Mouse (Mus musculus): ENCODE data around the gene Galnt16. TPM values are rescaled to one million over a fixed set of nuclear protein-coding genes. Genes with fewer than 3 reads are reported as not detected.

Gene Galnt16
- total RNA-seq, 2 experiments from 2014 or later, result 61.8 to 73.1 TPM

GRCm38 (mm10) chr12:80527727-80528389, 9.8 kb downstream of the Galnt16 start:
- DNase-seq (ENCODE audit: low spot score in 2 of 2), result peak in 1 of 2 experiments; percentile 94
- intact Hi-C loops (cut with DNase I), result no loop called here

- no peak for DNase-seq (ENCODE audit: low spot score in 2 of 2)
- intact Hi-C loops (cut with DNase I), result no loop called here
Measured at GRCm38 (mm10) chr12:80530052-80530451, 12.0 kb downstream of the Galnt16 start.

- DNase-seq (ENCODE audit: low spot score in 2 of 2), result no peak
- intact Hi-C loops (cut with DNase I), result no loop called here
Measured at GRCm38 (mm10) chr12:80530630-80531029, 12.6 kb downstream of the Galnt16 start.

- intact Hi-C loops (cut with DNase I), result no loop called here
- no peak for DNase-seq (ENCODE audit: low spot score in 2 of 2)
Measured at GRCm38 (mm10) chr12:80531585-80531984, 13.5 kb downstream of the Galnt16 start.

- no peak for DNase-seq (ENCODE audit: low spot score in 2 of 2)
- intact Hi-C loops (cut with DNase I), result no loop called here
Measured at GRCm38 (mm10) chr12:80533876-80534275, 15.8 kb downstream of the Galnt16 start.

- intact Hi-C loops (cut with DNase I), result no loop called here
- no peak for DNase-seq (ENCODE audit: low spot score in 2 of 2)
Measured at GRCm38 (mm10) chr12:80537313-80537712, 19.2 kb downstream of the Galnt16 start.

- intact Hi-C loops (cut with DNase I), result no loop called here
- no peak for DNase-seq (ENCODE audit: low spot score in 2 of 2)
Measured at GRCm38 (mm10) chr12:80538311-80538710, 20.2 kb downstream of the Galnt16 start.

GRCm38 (mm10) chr12:80545310-80545709, 27.2 kb downstream of the Galnt16 start:
- intact Hi-C loops (cut with DNase I), result no loop called here
- peak in 1 of 2 experiments; percentile 71 for DNase-seq (ENCODE audit: low spot score in 2 of 2)

- intact Hi-C loops (cut with DNase I), result no loop called here
- peak in 1 of 2 experiments; percentile 34 for DNase-seq (ENCODE audit: low spot score in 2 of 2)
Measured at GRCm38 (mm10) chr12:80549646-80550045, 31.6 kb downstream of the Galnt16 start.

GRCm38 (mm10) chr12:80553157-80553556, 35.1 kb downstream of the Galnt16 start:
- intact Hi-C loops (cut with DNase I), result no loop called here
- DNase-seq (ENCODE audit: low spot score in 2 of 2), result no peak

GRCm38 (mm10) chr12:80554312-80554711, 36.2 kb downstream of the Galnt16 start:
- intact Hi-C loops (cut with DNase I), result no loop called here
- DNase-seq (ENCODE audit: low spot score in 2 of 2), result no peak

GRCm38 (mm10) chr12:80561904-80562303, 43.8 kb downstream of the Galnt16 start:
- no peak for DNase-seq (ENCODE audit: low spot score in 2 of 2)
- intact Hi-C loops (cut with DNase I), result no loop called here

GRCm38 (mm10) chr12:80562793-80563192, 44.7 kb downstream of the Galnt16 start:
- no peak for DNase-seq (ENCODE audit: low spot score in 2 of 2)
- intact Hi-C loops (cut with DNase I), result no loop called here

GRCm38 (mm10) chr12:80564990-80565389, 46.9 kb downstream of the Galnt16 start:
- no peak for DNase-seq (ENCODE audit: low spot score in 2 of 2)
- intact Hi-C loops (cut with DNase I), result loop anchor here (5.0 kb wide), 1 partner anchor 43 kb away; no protein-coding TSS in a partner anchor

GRCm38 (mm10) chr12:80565793-80566192, 47.7 kb downstream of the Galnt16 start:
- no peak for DNase-seq (ENCODE audit: low spot score in 2 of 2)
- intact Hi-C loops (cut with DNase I), result loop anchor here (5.0 kb wide), 1 partner anchor 43 kb away; no protein-coding TSS in a partner anchor

GRCm38 (mm10) chr12:80566502-80566901, 48.4 kb downstream of the Galnt16 start:
- intact Hi-C loops (cut with DNase I), result loop anchor here (5.0 kb wide), 1 partner anchor 44 kb away; no protein-coding TSS in a partner anchor
- DNase-seq (ENCODE audit: low spot score in 2 of 2), result no peak

GRCm38 (mm10) chr12:80567375-80567774, 49.3 kb downstream of the Galnt16 start:
- DNase-seq (ENCODE audit: low spot score in 2 of 2), result peak; percentile 44 to 63
- intact Hi-C loops (cut with DNase I), result loop anchor here (5.0 kb wide), 1 partner anchor 45 kb away; no protein-coding TSS in a partner anchor

GRCm38 (mm10) chr12:80569561-80569960, 51.5 kb downstream of the Galnt16 start:
- DNase-seq (ENCODE audit: low spot score in 2 of 2), result no peak
- intact Hi-C loops (cut with DNase I), result loop anchor here (5.0 kb wide), 1 partner anchor 47 kb away; no protein-coding TSS in a partner anchor

- DNase-seq (ENCODE audit: low spot score in 2 of 2), result no peak
- intact Hi-C loops (cut with DNase I), result no loop called here
Measured at GRCm38 (mm10) chr12:80574318-80574717, 56.2 kb downstream of the Galnt16 start.

GRCm38 (mm10) chr12:80574825-80575371, 56.8 kb downstream of the Galnt16 start:
- DNase-seq (ENCODE audit: low spot score in 2 of 2), result peak; percentile 54 to 79
- intact Hi-C loops (cut with DNase I), result no loop called here

GRCm38 (mm10) chr12:80577049-80577448, 59.0 kb downstream of the Galnt16 start:
- intact Hi-C loops (cut with DNase I), result no loop called here
- DNase-seq (ENCODE audit: low spot score in 2 of 2), result peak in 1 of 2 experiments; percentile 37

Measured in left cerebral cortex, postnatal 14 days (tissue).